Mouse (Mus musculus) forebrain, postnatal 0 days (tissue): ENCODE measurements around the gene Wbp1l. TPM values are rescaled to one million over a fixed set of nuclear protein-coding genes. Genes with fewer than 3 reads are reported as not detected.

ENCODE experiments used
- ATAC-seq: fragments of 200-750 bp; cut with Nextera tagmentation; 2 replicates; pipeline ENCODE4 v1.8.0; 2017; ENCODE audit warnings: mild to moderate bottlenecking, moderate library complexity
- DNase-seq: peaks from one replicate; pipeline ENCODE4 v3.0.0-alpha.2; 2015
- H3K27ac ChIP-seq: fragments of 300-500 bp; sonication (generic); 2 replicates; pipeline ENCODE4 v1.5.1; 2014; ENCODE audit warnings: low read depth, mild to moderate bottlenecking, antibody characterized with exemption, low read length, moderate library complexity, mixed read lengths
- H3K27me3 ChIP-seq: fragments of 300-500 bp; sonication (generic); 2 replicates; pipeline ENCODE4 v1.6.1; 2014; ENCODE audit warnings: mild to moderate bottlenecking, low read length, mixed read lengths; ENCODE audit not compliant: insufficient read depth
- H3K36me3 ChIP-seq: fragments of 300-500 bp; sonication (generic); 2 replicates; pipeline ENCODE4 v1.6.1; 2014; ENCODE audit warnings: mild to moderate bottlenecking, moderate library complexity; ENCODE audit not compliant: insufficient read depth
- H3K4me1 ChIP-seq: fragments of 300-500 bp; sonication (generic); 2 replicates; pipeline ENCODE4 v1.6.1; 2014; ENCODE audit warnings: antibody characterized with exemption; ENCODE audit not compliant: insufficient read depth
- H3K4me2 ChIP-seq: fragments of 300-500 bp; sonication (generic); 2 replicates; pipeline ENCODE4 v1.6.1; 2014; ENCODE audit warnings: low read depth, mild to moderate bottlenecking, moderate library complexity
- H3K4me3 ChIP-seq: fragments of 300-500 bp; sonication (generic); 2 replicates; pipeline ENCODE4 v1.5.1; 2014; ENCODE audit warnings: low read depth, low read length, mixed read lengths
- H3K9ac ChIP-seq: fragments of 300-500 bp; sonication (generic); 2 replicates; pipeline ENCODE4 v1.6.1; 2014; ENCODE audit warnings: mild to moderate bottlenecking
- H3K9me3 ChIP-seq: fragments of 300-500 bp; sonication (generic); 2 replicates; pipeline ENCODE4 v1.6.1; 2016; ENCODE audit warnings: low read length
- CTCF ChIP-seq: sonication (generic); IDR thresholded peaks from 2 replicates; pipeline ENCODE4 v1.5.1; 2016; ENCODE audit warnings: antibody characterized with exemption, control low read depth, low read depth
- WGBS: fragments of 180-500 bp; shearing (Covaris S2); extraction: QIAGEN DNeasy Blood & Tissue Kit; methylation state at CpG from one replicate; pipeline ENCODE4 v1.1.7; 2014; 5-methylcytosine and 5-hydroxymethylcytosine counted together
- polyA plus RNA-seq: library from polyadenylated mRNA; unstranded; fragments of >200 nt; fragmentation: Nextera tagmentation; extraction: Ambion mirVana; gene quantifications from 2 replicates; pipeline ENCODE4 v1.2.1, GENCODE M21; 2015
- total RNA-seq: library from RNA; depleted of rRNA; stranded (reverse); fragments of >200 nt; gene quantifications from 2 replicates; pipeline ENCODE4 v1.2.3, GENCODE M21; 2014; rRNA removed

The Wbp1l gene
- total RNA-seq (32.6 and 37.0 TPM in 2 replicates), polyA plus RNA-seq (16.4 and 25.4 TPM in 2 replicates)

DNA sequence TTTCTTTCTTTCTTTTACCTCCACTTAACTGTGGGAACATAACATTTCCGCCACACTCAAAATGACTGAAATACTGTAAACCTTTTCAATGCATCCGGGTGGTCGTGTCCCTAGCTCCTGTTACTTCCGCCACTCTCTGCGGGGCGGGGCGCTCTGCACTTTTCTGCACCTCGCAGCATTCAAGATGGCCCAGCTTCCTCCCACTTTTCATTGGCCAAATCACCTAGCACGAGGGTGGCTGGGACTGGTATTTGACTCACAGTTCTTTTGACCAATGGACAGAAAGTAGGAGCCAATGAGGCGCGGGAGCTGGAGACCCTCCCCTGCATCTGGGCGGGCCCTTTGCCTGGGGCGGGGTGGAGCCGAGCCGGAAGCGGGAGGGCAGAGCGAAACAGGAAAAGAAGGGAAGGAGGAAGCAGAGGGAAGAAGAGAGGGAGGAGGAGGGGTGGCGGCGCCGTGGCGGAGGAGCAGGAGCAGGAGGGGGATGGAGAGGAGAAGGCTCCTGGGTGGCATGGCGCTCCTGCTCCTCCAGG, at the start of gene Wbp1l:
Gene Wbp1l, plus strand, starts transcription at position 365 of the 533 bp plus-strand sequence.
- peak; percentile 99 for ATAC-seq
- Histone ChIP-seq H3K9ac (peak within 1 kb of the TSS; percentile 79), H3K4me3 (peak within 1 kb of the TSS; percentile 89), H3K36me3 (peaks cover 18% of the 10 kb centered on the region), H3K27me3 (no peaks in the 10 kb centered on the region), H3K4me1 (peaks cover 9% of the 10 kb centered on the region; the same call in 1 of the 2 replicates), H3K4me2 (peak within 1 kb of the TSS; percentile 83), H3K9me3 (no peaks in the 10 kb centered on the region), H3K27ac (peak within 1 kb of the TSS; percentile 85)
- peak; percentile 98 for DNase-seq
- no peak for TF ChIP-seq CTCF
- WGBS: under 1% methylated on average over 22 of the region's 22 CpGs

GRCm38 (mm10) chr19:46550385-46550784, 48.5 kb upstream of the Wbp1l start:
- 88% methylated on average over 4 of the region's 4 CpGs for WGBS
- H3K36me3 ChIP-seq: peaks cover 37% of the 10 kb centered on the region
- DNase-seq (no peak), ATAC-seq (no peak)
- 0 out of 2 replicates have a peak, but pooled peaks cover 2% of the 10 kb centered on the region for H3K4me1 ChIP-seq
- no peak overlapping the region for H3K9ac ChIP-seq
- H3K4me2 ChIP-seq: no peak overlapping the region
- no peak overlapping the region for H3K4me3 ChIP-seq
- no peaks in the 10 kb centered on the region for H3K9me3 ChIP-seq
- no peak overlapping the region for H3K27ac ChIP-seq
- no peaks in the 10 kb centered on the region for H3K27me3 ChIP-seq
- TF ChIP-seq CTCF: no peak

DNA sequence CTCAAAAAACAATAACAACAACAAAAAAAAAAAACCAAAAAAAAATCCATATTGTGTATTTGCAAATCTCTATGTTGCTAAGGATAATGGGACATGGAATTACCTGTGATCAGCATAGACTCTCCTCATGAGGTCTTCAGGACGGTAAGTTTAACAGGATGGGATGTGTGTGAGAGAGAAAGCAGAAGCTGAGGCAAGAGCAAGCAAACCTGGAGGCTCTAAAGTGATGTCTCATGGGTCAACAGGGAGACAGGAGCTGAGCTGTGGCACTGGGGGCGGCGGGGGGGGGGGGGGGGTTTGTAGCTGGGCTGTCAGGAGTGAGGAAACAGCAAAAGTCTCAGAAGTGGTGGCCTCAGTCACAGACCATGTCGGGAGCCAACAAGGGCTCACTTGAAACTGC, 46.4 kb upstream of the Wbp1l start:
- Histone ChIP-seq H3K4me3 (no peak overlapping the region), H3K9me3 (no peaks in the 10 kb centered on the region), H3K27ac (no peak overlapping the region), H3K27me3 (no peaks in the 10 kb centered on the region), H3K9ac (no peak overlapping the region), H3K4me1 (0 out of 2 replicates have a peak, but pooled peaks cover 2% of the 10 kb centered on the region), H3K4me2 (no peak overlapping the region), H3K36me3 (peaks cover 49% of the 10 kb centered on the region)
- ATAC-seq (no peak), DNase-seq (no peak)
- WGBS: 93% methylated on average over 4 of the region's 4 CpGs
- no peak for TF ChIP-seq CTCF

DNA sequence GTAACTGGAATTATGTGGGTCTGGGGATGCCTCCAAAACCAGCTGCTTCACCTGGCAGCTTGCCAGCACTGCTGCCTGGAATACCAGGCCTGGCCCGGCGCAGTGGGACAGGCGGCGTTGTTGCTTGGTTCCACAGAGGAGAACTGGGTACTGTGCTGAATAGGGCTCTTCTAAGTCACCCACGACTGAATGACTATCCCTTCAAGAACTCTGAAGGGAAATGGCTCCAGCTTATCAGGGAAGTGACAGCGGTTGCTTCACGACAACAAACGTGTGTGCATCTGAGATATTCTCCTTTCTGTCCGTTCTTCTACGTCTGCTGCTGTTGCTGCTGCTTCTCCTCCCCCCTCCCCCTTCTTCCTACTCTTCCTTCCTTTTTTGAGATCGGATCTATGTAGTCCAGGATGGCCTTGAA, 45.3 kb upstream of the Wbp1l start:
- H3K9ac ChIP-seq: no peak overlapping the region
- no peak for TF ChIP-seq CTCF
- ATAC-seq (peak; percentile 81), DNase-seq (peak; percentile 85)
- peaks cover 57% of the 10 kb centered on the region for H3K36me3 ChIP-seq
- WGBS: 36% methylated on average over 11 of the region's 11 CpGs
- 0 out of 2 replicates have a peak, but pooled peaks cover 2% of the 10 kb centered on the region for H3K4me1 ChIP-seq
- H3K27me3 ChIP-seq: no peaks in the 10 kb centered on the region
- no peak overlapping the region for H3K4me2 ChIP-seq
- H3K4me3 ChIP-seq: no peak overlapping the region
- peak overlapping the region; percentile 21; the same call in 1 of the 2 replicates for H3K27ac ChIP-seq
- no peaks in the 10 kb centered on the region for H3K9me3 ChIP-seq

GRCm38 (mm10) chr19:46558009-46558408, 40.9 kb upstream of the Wbp1l start:
- Histone ChIP-seq H3K4me2 (no peak overlapping the region), H3K27ac (no peak overlapping the region), H3K4me1 (0 out of 2 replicates have a peak, but pooled peaks cover 5% of the 10 kb centered on the region), H3K27me3 (no peaks in the 10 kb centered on the region), H3K4me3 (no peak overlapping the region), H3K9ac (no peak overlapping the region), H3K9me3 (no peaks in the 10 kb centered on the region), H3K36me3 (peaks cover 30% of the 10 kb centered on the region)
- WGBS: 81% methylated on average over 8 of the region's 8 CpGs
- no peak for TF ChIP-seq CTCF
- ATAC-seq (no peak), DNase-seq (no peak)

DNA sequence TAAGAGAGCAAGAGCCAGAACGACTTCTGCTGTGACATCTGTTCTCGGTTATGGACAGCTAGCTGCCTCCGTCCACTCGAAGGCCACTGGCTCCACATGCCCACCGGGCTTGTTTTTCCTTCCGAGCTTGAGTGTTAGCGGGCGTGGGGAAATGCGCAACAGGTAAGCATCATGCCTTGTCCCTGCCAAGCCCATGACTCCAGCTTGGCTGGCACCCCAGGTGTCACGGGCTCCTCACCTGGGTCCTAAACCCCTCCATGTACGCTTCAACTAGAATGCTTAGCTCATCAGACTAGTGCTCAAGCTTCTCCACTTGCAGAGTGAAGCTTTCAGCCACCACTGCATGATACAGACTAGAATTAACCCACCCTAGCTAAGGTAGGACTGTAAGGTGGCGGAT, 40.3 kb upstream of the Wbp1l start:
- Histone ChIP-seq H3K36me3 (peaks cover 30% of the 10 kb centered on the region), H3K4me2 (no peak overlapping the region), H3K9ac (no peak overlapping the region), H3K27ac (no peak overlapping the region), H3K9me3 (no peaks in the 10 kb centered on the region), H3K4me1 (0 out of 2 replicates have a peak, but pooled peaks cover 3% of the 10 kb centered on the region), H3K4me3 (no peak overlapping the region), H3K27me3 (no peaks in the 10 kb centered on the region)
- ATAC-seq: no peak
- peak; percentile 17 for DNase-seq
- 64% methylated on average over 12 of the region's 12 CpGs for WGBS
- no peak for TF ChIP-seq CTCF

DNA sequence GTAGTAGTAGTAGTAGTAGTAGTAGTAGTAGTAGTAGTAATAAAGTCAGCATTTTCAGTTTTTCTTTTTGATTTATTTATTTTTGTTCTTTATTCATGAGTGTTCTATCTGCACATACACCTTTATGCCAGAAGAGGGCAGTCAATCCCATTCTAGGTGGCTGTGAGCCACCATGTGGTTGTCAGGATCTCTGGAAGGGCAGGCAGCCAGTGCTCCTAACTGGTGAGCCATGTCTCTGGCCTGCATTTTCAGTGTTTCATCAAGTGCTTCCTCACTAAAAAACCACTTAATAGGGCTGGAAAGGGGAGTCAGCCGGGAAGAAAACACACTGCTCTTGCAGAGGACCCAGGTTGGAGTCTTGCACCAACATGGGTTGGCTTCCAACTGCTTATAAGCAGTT, 36.8 kb upstream of the Wbp1l start:
- 28% methylated on average over 1 of the region's 1 CpGs for WGBS
- peaks cover 9% of the 10 kb centered on the region; the same call in 1 of the 2 replicates for H3K36me3 ChIP-seq
- peak; percentile 81 for TF ChIP-seq CTCF
- 0 out of 2 replicates have a peak, but pooled peaks cover 3% of the 10 kb centered on the region for H3K4me1 ChIP-seq
- H3K4me3 ChIP-seq: no peak overlapping the region
- no peak overlapping the region for H3K4me2 ChIP-seq
- H3K27ac ChIP-seq: peak overlapping the region; percentile 36; the same call in 1 of the 2 replicates
- H3K27me3 ChIP-seq: no peaks in the 10 kb centered on the region
- ATAC-seq (peak; percentile 55), DNase-seq (peak; percentile 80)
- no peaks in the 10 kb centered on the region for H3K9me3 ChIP-seq
- no peak overlapping the region for H3K9ac ChIP-seq
